Mouse (Mus musculus): ENCODE data around the gene Tmem9.

DNA sequence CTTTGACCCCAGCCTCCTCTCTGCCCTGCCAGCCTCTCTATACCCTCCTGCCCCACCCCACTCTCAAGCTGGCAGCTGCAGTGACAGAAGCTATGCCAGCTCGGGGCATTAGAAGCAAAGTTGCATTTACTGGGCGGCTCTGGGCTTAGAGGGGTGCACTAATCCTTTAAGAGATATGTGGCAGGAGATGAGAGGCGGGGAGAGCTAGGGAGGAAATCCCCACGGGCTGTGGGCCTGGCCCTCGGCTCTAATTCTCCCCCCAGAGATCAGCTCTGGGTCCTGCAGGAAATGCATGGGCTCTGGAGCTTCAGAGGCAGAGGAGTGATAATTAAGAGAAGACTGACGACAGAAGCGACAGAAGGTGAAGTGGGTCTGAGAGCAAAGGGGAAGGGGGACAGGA lies 25.0 kb downstream of the Tmem9 start:
- TF ChIP-seq POLR2A (IDR thresholded peaks at IDR 0.05; ENCODE audit: borderline replicate concordance, low read depth, low read length) (no peak), CTCF (IDR thresholded peaks at IDR 0.05; ENCODE audit: low read depth, low read length) (no peak)
